In genomic region chr1:105781391-105782146, GRCm38 (mm10) we compare ENCODE assay signal across 8 mouse cellular contexts. TPM values are rescaled to one million over a fixed set of nuclear protein-coding genes. Genes with fewer than 3 reads are reported as not detected.
DNase-seq lines count a peak whose midpoint lies in the region; ATAC-seq lines count a peak whose summit lies in the region.

No protein-coding gene starts in this region.

- H3K27me3 ChIP-seq in hindbrain, embryonic 13.5 days: peaks cover 41% of the 10 kb centered on the region
- peaks cover 24% of the 10 kb centered on the region for H3K27me3 ChIP-seq in liver, embryonic 16.5 days (ENCODE audit: control insufficient read depth, insufficient read depth, low read depth, low read length)

- no peak for ATAC-seq in hindbrain, embryonic 13.5 days (ENCODE audit: low FRiP score)
- ATAC-seq in liver, embryonic 16.5 days (ENCODE audit: low read depth): no peak

- 48% methylated on average over 12 of the region's 12 CpGs for WGBS in hindbrain, embryonic 13.5 days
- WGBS in liver, embryonic 16.5 days (ENCODE audit: insufficient replicate concordance): 30% methylated on average over 12 of the region's 12 CpGs

- no peak overlapping the region for H3K9ac ChIP-seq in hindbrain, embryonic 13.5 days
- no peak overlapping the region for H3K9ac ChIP-seq in liver, embryonic 16.5 days (ENCODE audit: low read depth, low read length)

- peak overlapping the region; percentile 96 for H3K4me2 ChIP-seq in hindbrain, embryonic 13.5 days
- H3K4me2 ChIP-seq in liver, embryonic 16.5 days (ENCODE audit: low read depth, low read length): peak overlapping the region; percentile 75

- DNase-seq in adrenal gland, postnatal 10 days: peak; percentile 7
- no peak for DNase-seq in adrenal gland, postnatal 14 days
- DNase-seq in right cerebral cortex, postnatal 4 days: peak; percentile 4
- DNase-seq in right cerebral cortex, postnatal 36 days (ENCODE audit: low spot score in 2 of 2): no peak
- no peak for DNase-seq in urinary bladder, adult 18-20 months (ENCODE audit: low spot score in 2 of 2)
- DNase-seq in adrenal gland, adult 18-20 months (ENCODE audit: low spot score in 2 of 2): no peak

- no peak overlapping the region for H3K27ac ChIP-seq in hindbrain, embryonic 13.5 days
- H3K27ac ChIP-seq in liver, embryonic 16.5 days (ENCODE audit: low read length): no peak overlapping the region

- H3K36me3 ChIP-seq in hindbrain, embryonic 13.5 days: no peaks in the 10 kb centered on the region
- H3K36me3 ChIP-seq in liver, embryonic 16.5 days (ENCODE audit: control insufficient read depth, insufficient read depth): no peaks in the 10 kb centered on the region

- H3K4me1 ChIP-seq in hindbrain, embryonic 13.5 days (replicated peaks): peaks cover 11% of the 10 kb centered on the region
- H3K4me1 ChIP-seq in liver, embryonic 16.5 days (ENCODE audit: control insufficient read depth, low read depth, low read length): peaks cover 3% of the 10 kb centered on the region; the same call in 1 of the 2 replicates

- H3K9me3 ChIP-seq in hindbrain, embryonic 13.5 days: no peaks in the 10 kb centered on the region
- H3K9me3 ChIP-seq in liver, embryonic 16.5 days (replicated peaks; ENCODE audit: control insufficient read depth, low read length): no peaks in the 10 kb centered on the region

- peak overlapping the region; percentile 62 for H3K4me3 ChIP-seq in hindbrain, embryonic 13.5 days
- H3K4me3 ChIP-seq in liver, embryonic 16.5 days (ENCODE audit: low read depth, low read length): peak overlapping the region; percentile 61

RNA-seq across cellular contexts. Expression of gene Tnfrsf11a, which starts 1.1 kb away (rescaled TPM):
- total RNA-seq in adrenal gland, postnatal 10 days (2021): 1 to 10 TPM; 2.9 to 3.3 TPM
- 1.9 and 4.9 TPM in 2 replicates for total RNA-seq in adrenal gland, postnatal 14 days (2021)
- polyA plus RNA-seq in hindbrain, embryonic 13.5 days (2015; fragmentation: Nextera tagmentation; extraction: Ambion mirVana): 0.31 and 0.57 TPM in 2 replicates
- polyA plus RNA-seq in liver, embryonic 16.5 days (2015; fragmentation: Nextera tagmentation; extraction: Ambion mirVana): 0.28 and 0.46 TPM in 2 replicates
- total RNA-seq in adrenal gland, adult 18-20 months (2021): 1 to 10 TPM; 2.6 to 3.3 TPM

Comparison
In these comparisons a context has a peak if more than half of its experiments do, and no peak if none do; other contexts are left out.
1. DNase-seq: peak in adrenal gland, postnatal 10 days (single experiment) and right cerebral cortex, postnatal 4 days (single experiment); none in adrenal gland, postnatal 14 days (single experiment), right cerebral cortex, postnatal 36 days (0 of 2), urinary bladder, adult 18-20 months (0 of 2) and adrenal gland, adult 18-20 months (0 of 2).